Mouse (Mus musculus): Measurements from ENCODE around the gene Aoc3.

DNA sequence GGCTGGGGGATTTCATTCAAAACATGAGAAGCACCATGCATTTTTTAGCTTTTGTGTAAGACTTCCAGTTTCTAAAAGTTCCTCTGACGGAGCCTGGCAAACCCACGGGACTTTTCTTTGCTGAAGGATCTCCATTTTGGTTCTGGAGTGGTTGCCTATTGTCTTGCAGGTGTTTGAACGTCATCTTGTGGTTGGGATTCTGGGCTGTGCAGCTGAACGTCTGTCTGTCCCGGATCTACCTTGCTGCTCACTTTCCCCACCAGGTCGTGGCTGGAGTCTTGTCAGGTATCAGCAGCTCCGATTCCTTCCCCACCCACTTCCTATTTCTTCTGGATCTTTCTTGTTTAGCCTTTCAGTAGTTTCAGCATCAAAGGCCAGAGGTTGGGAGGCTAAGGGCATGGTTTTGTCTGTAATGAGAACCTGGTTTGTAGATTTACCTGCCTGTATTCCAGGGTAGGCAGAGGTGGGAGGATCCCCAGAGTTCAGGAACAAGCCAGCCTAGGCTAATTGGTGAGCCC, 44.1 kb downstream of the Aoc3 start:
- TF ChIP-seq CTCF (IDR thresholded peaks at IDR 0.05; ENCODE audit: low read depth, low read length), result no peak
- TF ChIP-seq POLR2A (IDR thresholded peaks at IDR 0.05; ENCODE audit: extremely low read depth, insufficient read depth, low read length), result no peak
